Mouse (Mus musculus) liver, embryonic 13.5 days (tissue): ENCODE data around the gene Enthd1. TPM values are rescaled to one million over a fixed set of nuclear protein-coding genes. Genes with fewer than 3 reads are reported as not detected.
"Not testable (repeated sequence)": the region's sequence is repeated elsewhere in the genome, so short reads cannot be mapped to it uniquely, and the experiment has no call there.

Experiments
- ATAC-seq: fragments of 200-750 bp; cut with Nextera tagmentation; 2 replicates; pipeline ENCODE4 v1.8.0; 2017; ENCODE audit warnings: low read depth, mild to moderate bottlenecking, moderate number of reproducible peaks, moderate library complexity
- DNase-seq: peaks from one replicate; pipeline ENCODE4 v3.0.0; 2022
- H3K27ac ChIP-seq: fragments of 300-500 bp; sonication (generic); 2 replicates; pipeline ENCODE4 v1.5.1; 2015; ENCODE audit warnings: moderate library complexity, mild to moderate bottlenecking, inconsistent platforms
- H3K27me3 ChIP-seq: fragments of 300-500 bp; sonication (generic); 2 replicates; pipeline ENCODE4 v1.6.1; 2015; ENCODE audit warnings: mild to moderate bottlenecking, inconsistent platforms
- H3K36me3 ChIP-seq: fragments of 300-500 bp; sonication (generic); 2 replicates; pipeline ENCODE4 v1.6.1; 2015; ENCODE audit warnings: mild to moderate bottlenecking, inconsistent platforms
- H3K4me1 ChIP-seq: fragments of 300-500 bp; sonication (generic); replicated peaks from 2 replicates; pipeline ENCODE4 v1.6.1; 2015; ENCODE audit warnings: inconsistent platforms
- H3K4me2 ChIP-seq: fragments of 300-500 bp; sonication (generic); 2 replicates; pipeline ENCODE4 v1.6.1; 2015; ENCODE audit warnings: inconsistent platforms, mild to moderate bottlenecking, moderate library complexity
- H3K4me3 ChIP-seq: fragments of 300-500 bp; sonication (generic); replicated peaks from 2 replicates; pipeline ENCODE4 v1.5.1; 2015; ENCODE audit warnings: mild to moderate bottlenecking, inconsistent platforms
- H3K9ac ChIP-seq: fragments of 300-500 bp; sonication (generic); 2 replicates; pipeline ENCODE4 v1.6.1; 2015; ENCODE audit warnings: mild to moderate bottlenecking, inconsistent platforms
- H3K9me3 ChIP-seq: fragments of 300-500 bp; sonication (generic); replicated peaks from 2 replicates; pipeline ENCODE4 v1.6.1; 2016; ENCODE audit warnings: inconsistent platforms
- WGBS: fragments of 180-500 bp; shearing (Covaris S2); methylation state at CpG from one replicate; pipeline ENCODE4 v1.1.7; 2015; ENCODE audit not compliant: insufficient replicate concordance; 5-methylcytosine and 5-hydroxymethylcytosine counted together
- polyA plus RNA-seq: library from polyadenylated mRNA; unstranded; fragments of >200 nt; fragmentation: Nextera tagmentation; extraction: Ambion mirVana; gene quantifications from 2 replicates; pipeline ENCODE4 v1.2.1, GENCODE M21; 2015

Enthd1 gene
- polyA plus RNA-seq, 1 experiment from 2014 or later = not detected

DNA sequence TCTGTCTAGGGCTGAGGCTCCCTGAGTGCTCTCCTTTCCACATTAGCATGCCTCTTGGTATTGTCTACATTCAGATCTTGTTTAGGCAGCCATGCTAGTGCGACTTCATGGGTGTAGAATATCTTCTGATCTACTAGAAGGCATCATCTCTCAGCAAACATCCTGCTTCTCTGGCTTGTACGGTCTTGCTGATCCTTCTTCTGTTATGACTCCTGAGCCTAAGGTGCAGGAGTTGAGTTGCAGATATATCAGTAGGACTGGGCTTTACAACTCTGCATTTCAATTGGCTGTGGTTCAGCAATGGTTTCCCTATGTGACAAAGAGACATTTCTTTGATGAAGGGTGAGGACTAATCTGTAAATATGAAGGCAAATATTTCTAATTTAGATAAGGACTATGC lies 62.2 kb downstream of the Enthd1 start:
- 65% methylated on average over 2 of the region's 2 CpGs for WGBS
- no peaks in the 10 kb centered on the region for H3K36me3 ChIP-seq
- no peak overlapping the region for H3K4me3 ChIP-seq
- H3K9ac ChIP-seq = no peak overlapping the region
- H3K4me1 ChIP-seq = no peaks in the 10 kb centered on the region
- no peak for DNase-seq
- H3K4me2 ChIP-seq = no peak overlapping the region
- no peak overlapping the region for H3K27ac ChIP-seq
- peaks cover 9% of the 10 kb centered on the region; the same call in 1 of the 2 replicates for H3K27me3 ChIP-seq
- no peaks in the 10 kb centered on the region for H3K9me3 ChIP-seq
- ATAC-seq = no peak

DNA sequence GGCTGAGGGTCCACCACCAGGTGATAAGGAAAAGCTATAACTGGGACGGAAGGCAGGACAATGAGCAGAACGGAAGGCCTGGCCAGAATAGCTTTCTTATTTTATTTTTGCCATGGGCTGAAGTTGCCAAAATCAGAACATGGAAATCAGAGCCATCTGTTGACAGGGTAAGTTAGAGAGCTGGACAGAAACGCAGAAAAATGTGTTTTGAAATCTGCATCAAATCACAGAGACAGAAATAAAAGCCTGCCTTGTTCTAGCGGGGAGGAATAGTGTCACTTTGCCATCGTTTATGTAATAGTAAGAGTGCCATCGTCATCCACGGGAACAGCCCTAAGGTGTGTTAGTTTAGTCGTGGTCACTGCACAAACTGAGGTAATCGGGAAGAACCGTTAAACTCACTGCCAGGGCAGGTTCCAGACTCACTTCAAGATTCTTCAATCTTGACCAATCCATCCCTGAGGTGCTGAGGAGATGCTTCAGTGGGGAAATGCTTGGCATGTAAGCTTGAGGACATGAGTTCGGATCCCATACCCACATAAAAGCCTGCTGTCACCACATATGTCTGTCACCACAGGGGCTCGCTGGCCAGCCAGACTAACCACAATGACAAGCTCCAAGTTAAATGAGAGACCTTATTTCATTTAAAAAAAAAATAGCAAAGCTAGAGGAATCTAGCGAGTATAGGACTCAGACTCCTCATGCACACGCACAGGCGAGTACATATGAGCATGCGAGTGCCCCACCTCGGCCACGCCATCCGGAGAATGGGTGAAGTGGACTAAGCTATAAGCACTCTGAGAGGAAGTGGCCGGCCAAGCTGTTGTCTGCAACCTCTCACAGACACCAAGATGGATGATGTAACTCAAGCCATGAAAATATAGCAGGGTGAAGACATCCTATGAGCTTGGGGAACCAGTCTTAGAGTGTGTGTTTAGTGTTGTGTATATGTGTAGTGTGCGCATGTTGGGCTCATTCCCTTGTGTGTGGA lies 63.6 kb downstream of the Enthd1 start:
- Histone ChIP-seq H3K27me3 (peaks cover 5% of the 10 kb centered on the region; the same call in 1 of the 2 replicates), H3K4me2 (no peak overlapping the region), H3K9me3 (no peaks in the 10 kb centered on the region), H3K36me3 (no peaks in the 10 kb centered on the region), H3K4me3 (no peak overlapping the region), H3K4me1 (no peaks in the 10 kb centered on the region), H3K27ac (no peak overlapping the region), H3K9ac (no peak overlapping the region)
- 70% methylated on average over 21 of the region's 21 CpGs for WGBS
- DNase-seq (no peak), ATAC-seq (no peak)

DNA sequence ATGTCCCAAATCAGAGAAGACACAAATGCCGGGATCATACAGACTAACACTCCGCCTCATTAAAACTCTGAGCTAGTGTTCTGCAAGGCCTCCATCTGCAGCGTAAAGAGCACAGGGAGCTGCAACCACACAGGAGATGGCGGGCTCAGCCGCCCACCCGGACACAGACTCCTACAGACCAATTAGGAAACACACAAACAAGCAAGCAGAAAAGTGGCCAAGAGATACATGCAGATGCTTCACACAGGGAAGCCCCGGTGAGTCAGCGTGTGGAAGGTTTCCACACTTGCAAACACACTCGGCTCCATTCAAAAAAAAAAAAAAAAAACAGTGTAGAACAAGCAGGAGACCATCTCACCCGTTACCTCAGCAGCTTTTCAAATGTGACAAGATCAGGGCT lies 64.5 kb downstream of the Enthd1 start:
- H3K9ac ChIP-seq = no peak overlapping the region
- H3K4me3 ChIP-seq = no peak overlapping the region
- no peak for DNase-seq
- H3K36me3 ChIP-seq = no peaks in the 10 kb centered on the region
- H3K27me3 ChIP-seq = peaks cover 5% of the 10 kb centered on the region; the same call in 1 of the 2 replicates
- H3K4me1 ChIP-seq = no peaks in the 10 kb centered on the region
- H3K27ac ChIP-seq = no peak overlapping the region
- ATAC-seq = no peak
- no peaks in the 10 kb centered on the region for H3K9me3 ChIP-seq
- no peak overlapping the region for H3K4me2 ChIP-seq
- 73% methylated on average over 10 of the region's 10 CpGs for WGBS

DNA sequence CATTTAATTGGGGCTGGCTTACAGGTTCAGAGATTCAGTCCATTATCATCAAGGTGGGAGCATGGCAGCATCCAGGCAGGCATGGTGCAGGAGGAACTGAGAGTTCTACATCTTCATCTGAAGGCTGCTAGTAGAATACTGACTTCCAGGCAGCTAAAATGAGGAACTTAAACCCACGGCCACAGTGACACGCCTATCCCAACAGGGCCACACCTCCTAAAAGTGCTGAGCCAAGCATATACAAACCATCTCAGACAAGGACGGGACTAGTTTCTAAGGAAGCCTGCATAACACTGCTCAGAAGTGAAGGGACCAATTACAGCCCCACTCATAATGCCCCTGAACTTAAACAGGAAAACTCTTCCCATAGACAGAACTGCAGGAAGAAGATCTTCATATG lies 67.2 kb downstream of the Enthd1 start:
- H3K36me3 ChIP-seq, H3K4me3 ChIP-seq, H3K4me1 ChIP-seq, H3K27ac ChIP-seq, H3K9ac ChIP-seq, DNase-seq, H3K4me2 ChIP-seq, H3K9me3 ChIP-seq, ATAC-seq: not testable (repeated sequence)
- 15% methylated on average over 3 of the region's 3 CpGs for WGBS
- H3K27me3 ChIP-seq = peaks cover 23% of the 10 kb centered on the region

DNA sequence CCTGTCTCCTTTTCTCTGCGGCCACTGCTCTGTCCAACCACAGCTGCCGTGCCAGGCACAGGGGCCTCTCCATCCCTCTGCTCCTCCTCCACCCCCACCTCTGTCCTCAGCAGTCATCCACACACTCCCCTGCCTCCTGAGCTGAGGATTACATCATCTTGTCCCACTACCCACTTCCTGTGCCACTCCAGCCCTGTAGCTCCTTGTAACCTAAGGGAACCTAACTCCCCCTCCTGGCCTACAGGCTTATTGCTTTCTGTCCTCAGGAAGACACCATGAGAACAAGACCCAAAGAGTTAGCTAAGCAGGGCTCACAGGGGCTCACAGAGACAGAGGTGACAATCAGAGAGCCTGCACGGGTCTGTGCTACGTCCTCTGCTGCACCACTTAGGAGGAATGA lies 73.5 kb downstream of the Enthd1 start:
- Histone ChIP-seq H3K36me3 (no peaks in the 10 kb centered on the region), H3K4me2 (no peak overlapping the region), H3K27ac (no peak overlapping the region), H3K27me3 (peaks cover 18% of the 10 kb centered on the region), H3K4me3 (no peak overlapping the region), H3K4me1 (no peaks in the 10 kb centered on the region), H3K9me3 (no peaks in the 10 kb centered on the region), H3K9ac (no peak overlapping the region)
- 65% methylated on average over 4 of the region's 4 CpGs for WGBS
- DNase-seq (no peak), ATAC-seq (no peak)

DNA sequence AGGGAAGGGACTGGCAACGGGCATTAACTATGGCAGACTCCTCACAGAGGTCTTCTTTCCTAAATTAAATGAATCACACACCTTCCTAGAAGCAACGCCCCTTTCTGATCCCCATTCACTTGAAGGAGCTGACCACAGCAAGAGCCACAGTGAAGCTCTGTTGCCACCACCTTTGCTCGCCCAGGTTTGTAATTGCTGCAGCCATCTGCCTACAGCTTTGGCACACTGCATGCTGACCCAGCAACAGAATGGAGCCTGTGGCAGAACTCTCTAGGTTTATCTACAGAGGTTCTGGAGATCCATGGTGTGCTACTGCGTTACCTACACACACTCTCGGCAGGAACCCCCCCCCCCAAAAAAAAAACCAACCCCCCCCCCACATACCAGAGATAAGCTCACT lies 74.8 kb downstream of the Enthd1 start:
- Histone ChIP-seq H3K27ac (no peak overlapping the region), H3K9ac (no peak overlapping the region), H3K27me3 (peaks cover 18% of the 10 kb centered on the region), H3K4me1 (no peaks in the 10 kb centered on the region), H3K9me3 (no peaks in the 10 kb centered on the region), H3K4me3 (no peak overlapping the region), H3K4me2 (no peak overlapping the region), H3K36me3 (no peaks in the 10 kb centered on the region)
- DNase-seq = no peak
- WGBS = 65% methylated on average over 5 of the region's 5 CpGs
- no peak for ATAC-seq

DNA sequence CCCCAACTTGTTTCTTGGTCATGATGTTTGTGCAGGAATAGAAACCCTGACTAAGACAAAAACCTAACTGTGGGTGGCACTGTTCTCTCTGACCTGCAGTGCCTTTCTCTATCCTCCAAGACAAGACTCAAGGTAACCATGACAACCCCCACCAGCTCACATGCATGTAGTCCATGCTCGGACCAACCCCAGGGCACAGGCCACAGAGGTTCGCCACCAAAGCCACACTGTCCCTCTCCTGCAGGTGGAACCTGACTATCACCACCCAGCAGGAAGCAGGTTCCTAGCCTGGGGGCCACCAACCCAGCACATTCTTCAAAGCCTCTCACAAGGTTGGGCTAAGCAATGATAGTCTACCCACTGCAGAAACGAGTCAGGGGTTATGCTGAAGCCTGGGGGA lies 76.3 kb downstream of the Enthd1 start:
- 31% methylated on average over 3 of the region's 3 CpGs for WGBS
- Histone ChIP-seq H3K4me3 (no peak overlapping the region), H3K27me3 (peaks cover 6% of the 10 kb centered on the region; the same call in 1 of the 2 replicates)

DNA sequence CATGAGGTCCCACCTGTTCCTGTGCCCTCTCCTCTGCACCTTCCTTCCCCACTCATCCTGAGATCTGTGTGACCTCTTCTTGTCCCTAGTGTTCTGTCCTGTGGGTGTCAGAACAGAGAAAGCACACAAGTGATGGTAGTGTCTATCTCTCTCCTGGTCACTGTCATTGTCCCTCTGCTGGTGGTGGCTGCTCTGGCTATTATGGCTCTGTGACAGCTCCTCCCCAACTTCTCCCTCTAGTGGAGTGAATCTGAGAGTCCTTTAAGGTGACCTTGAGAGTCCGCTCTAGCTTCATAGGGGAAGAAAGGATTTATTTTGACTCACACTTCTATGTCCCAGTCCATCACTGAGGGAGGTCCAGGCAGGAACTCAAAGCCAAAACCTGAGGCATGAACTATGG lies 79.4 kb downstream of the Enthd1 start:
- Histone ChIP-seq H3K27ac (no peak overlapping the region), H3K36me3 (no peaks in the 10 kb centered on the region), H3K9me3 (no peaks in the 10 kb centered on the region), H3K27me3 (no peaks in the 10 kb centered on the region), H3K9ac (no peak overlapping the region), H3K4me3 (no peak overlapping the region), H3K4me1 (no peaks in the 10 kb centered on the region), H3K4me2 (no peak overlapping the region)
- 82% methylated on average over 1 of the region's 1 CpGs for WGBS
- ATAC-seq (no peak), DNase-seq (no peak)

More for the DNA sequence above, 76.3 kb downstream of the Enthd1 start:
- Histone ChIP-seq H3K4me2 (no peak overlapping the region), H3K4me1 (no peaks in the 10 kb centered on the region), H3K27ac (no peak overlapping the region), H3K9ac (no peak overlapping the region), H3K36me3 (no peaks in the 10 kb centered on the region), H3K9me3 (no peaks in the 10 kb centered on the region)
- ATAC-seq (no peak), DNase-seq (no peak)

DNA sequence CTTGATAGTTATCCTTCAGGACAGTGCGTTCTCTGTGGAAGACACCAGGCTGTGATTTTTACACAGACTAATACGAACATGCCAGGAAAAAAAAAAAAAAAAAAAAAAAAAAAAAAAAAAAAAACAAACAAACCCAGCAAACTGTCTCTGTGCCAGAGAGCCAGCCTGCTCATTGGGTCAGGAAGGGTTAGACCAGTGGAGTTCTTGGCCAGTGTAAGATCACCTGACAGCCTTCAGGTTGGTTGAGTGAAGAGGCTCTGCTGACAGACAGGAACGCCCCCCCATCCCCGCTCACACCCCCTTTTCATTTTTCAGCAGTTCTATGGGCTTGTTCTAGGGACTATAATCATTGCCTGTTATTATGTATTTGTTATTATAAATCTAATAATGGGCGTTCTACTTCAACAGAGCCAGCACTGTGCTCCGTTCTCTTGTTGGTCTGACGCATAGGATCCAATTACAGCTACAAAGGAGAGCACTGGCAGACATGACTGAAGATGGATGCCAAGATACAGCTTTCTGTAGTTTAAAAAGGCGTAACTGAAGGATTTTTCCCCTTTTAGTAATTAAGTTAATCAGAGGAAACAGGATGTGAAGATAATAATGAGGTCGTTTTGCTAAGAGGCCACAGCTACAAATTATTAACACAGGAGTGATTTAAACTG lies 81.8 kb downstream of the Enthd1 start:
- Histone ChIP-seq H3K9ac (no peak overlapping the region), H3K27me3 (no peaks in the 10 kb centered on the region), H3K9me3 (no peaks in the 10 kb centered on the region), H3K27ac (no peak overlapping the region), H3K36me3 (no peaks in the 10 kb centered on the region), H3K4me1 (no peaks in the 10 kb centered on the region), H3K4me2 (no peak overlapping the region), H3K4me3 (no peak overlapping the region)
- DNase-seq (no peak), ATAC-seq (no peak)
- WGBS = 66% methylated on average over 9 of the region's 9 CpGs

DNA sequence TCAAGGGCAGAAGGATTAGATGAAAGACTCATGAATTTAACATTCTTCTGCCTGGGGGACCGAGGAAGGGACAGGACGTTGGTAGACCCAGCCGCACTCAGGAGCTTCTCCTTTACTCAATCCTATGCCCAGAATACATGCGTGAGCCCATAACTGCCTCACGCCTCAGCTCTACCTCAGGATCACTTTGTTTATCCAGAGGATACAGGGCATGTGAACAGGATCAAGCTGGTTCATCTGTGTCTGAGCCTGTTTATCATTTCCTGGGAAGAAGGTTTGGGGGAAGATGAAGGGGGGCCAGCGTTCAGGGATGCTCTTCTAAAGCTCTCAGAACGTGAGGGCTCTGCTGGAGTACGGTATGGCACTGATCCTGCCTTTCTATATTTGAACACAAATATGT lies 82.6 kb downstream of the Enthd1 start:
- Histone ChIP-seq H3K4me1 (no peaks in the 10 kb centered on the region), H3K4me2 (no peak overlapping the region), H3K9me3 (no peaks in the 10 kb centered on the region), H3K27ac (no peak overlapping the region), H3K27me3 (no peaks in the 10 kb centered on the region), H3K9ac (no peak overlapping the region), H3K4me3 (no peak overlapping the region), H3K36me3 (no peaks in the 10 kb centered on the region)
- ATAC-seq (no peak), DNase-seq (no peak)
- 61% methylated on average over 8 of the region's 8 CpGs for WGBS

DNA sequence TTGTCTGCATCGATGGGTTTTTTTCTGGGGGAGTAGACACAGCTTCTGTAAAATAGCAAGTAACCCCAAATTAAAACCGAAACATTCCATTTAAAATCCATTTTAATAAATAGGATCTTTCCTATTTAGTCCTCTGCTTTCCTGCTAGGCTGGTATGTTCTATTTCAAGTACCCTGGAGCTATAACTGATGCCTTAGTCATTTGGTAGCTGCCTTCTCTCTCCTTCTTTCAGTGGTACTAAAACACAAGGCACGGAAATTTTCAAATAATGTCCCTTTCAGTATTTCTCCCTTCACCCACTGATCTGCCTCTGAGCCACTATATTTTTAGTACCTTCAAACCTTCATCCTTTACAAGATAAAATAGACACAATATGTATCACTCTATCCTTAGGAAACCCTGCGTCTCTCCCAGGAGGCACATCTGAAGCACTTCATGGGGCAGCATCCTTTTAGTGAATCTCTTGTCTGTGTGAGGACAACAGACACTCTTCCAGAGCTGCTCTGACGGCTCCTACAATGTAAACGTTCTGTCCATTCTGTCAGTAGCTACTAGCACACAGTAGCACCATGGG lies 90.4 kb downstream of the Enthd1 start:
- Histone ChIP-seq H3K9ac (no peak overlapping the region), H3K27me3 (0 out of 2 replicates have a peak, but pooled peaks cover 3% of the 10 kb centered on the region), H3K4me1 (no peaks in the 10 kb centered on the region), H3K4me2 (no peak overlapping the region), H3K36me3 (no peaks in the 10 kb centered on the region), H3K4me3 (no peak overlapping the region), H3K9me3 (no peaks in the 10 kb centered on the region), H3K27ac (no peak overlapping the region)
- WGBS = 70% methylated on average over 6 of the region's 6 CpGs
- no peak for ATAC-seq
- no peak for DNase-seq
